Mouse (Mus musculus) erythroblast, embryonic 14.5 days (primary cell): ENCODE measurements around the gene Dok5.

Source experiments
- GATA1 ChIP-seq: IDR thresholded peaks from 2 replicates; pipeline ENCODE4 v1.6.1; 2012; ENCODE audit warnings: low read length, inconsistent platforms, mixed read lengths
- TAL1 ChIP-seq: IDR thresholded peaks from 3 replicates; pipeline ENCODE4 v1.6.1; 2012; ENCODE audit warnings: low read length, inconsistent platforms, mixed read lengths

DNA sequence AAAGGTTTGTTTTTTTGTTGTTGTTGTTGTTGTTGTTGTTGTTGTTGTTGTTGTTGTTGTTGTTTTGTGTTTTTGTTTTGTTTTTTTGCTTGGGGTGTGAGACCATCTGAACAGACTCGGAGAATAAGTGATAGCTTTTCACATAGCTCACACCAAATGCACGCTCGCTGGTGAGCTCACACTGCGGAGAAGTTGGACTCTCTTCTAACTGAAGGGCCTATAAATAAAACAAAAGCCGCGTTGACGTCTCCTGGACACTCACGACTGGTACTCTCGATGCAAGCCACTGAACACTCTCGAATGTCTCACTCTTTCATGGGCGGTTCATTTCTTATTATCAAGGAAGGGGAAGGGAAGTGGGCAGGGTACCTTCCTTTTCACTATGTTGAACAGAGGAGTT, 105.8 kb downstream of the Dok5 start:
- TF ChIP-seq TAL1 = no peak
- TF ChIP-seq GATA1 = no peak
